Mouse (Mus musculus): Measurements from ENCODE around the gene Gys2. TPM values are rescaled to one million over a fixed set of nuclear protein-coding genes. Genes with fewer than 3 reads are reported as not detected.
"Not testable (repeated sequence)": the region's sequence is repeated elsewhere in the genome, so short reads cannot be mapped to it uniquely, and the experiment has no call there.

Gene Gys2
- polyA plus RNA-seq, 1 experiment from 2014 or later = not detected

- no peak for DNase-seq (ENCODE audit: low spot score)
- peaks cover 73% of the 10 kb centered on the region for H3K36me3 ChIP-seq
- no peak overlapping the region for H3K4me3 ChIP-seq
- H3K9me3 ChIP-seq (replicated peaks) = no peaks in the 10 kb centered on the region
- H3K27me3 ChIP-seq (ENCODE audit: low read depth, poor library complexity, severe bottlenecking) = no peaks in the 10 kb centered on the region
- no peak overlapping the region for H3K27ac ChIP-seq
- WGBS = 93% methylated on average over 10 of the region's 10 CpGs
- H3K4me1 ChIP-seq = peaks cover 24% of the 10 kb centered on the region
Measured at GRCm38 (mm10) chr6:142502519-142503125, 29.7 kb upstream of the Gys2 start.

- not testable (repeated sequence) for H3K27ac ChIP-seq; H3K9me3 ChIP-seq (replicated peaks); DNase-seq (ENCODE audit: low spot score); H3K27me3 ChIP-seq (ENCODE audit: low read depth, poor library complexity, severe bottlenecking); H3K4me1 ChIP-seq; H3K4me3 ChIP-seq
- 93% methylated on average over 6 of the region's 6 CpGs for WGBS
- H3K36me3 ChIP-seq = peaks cover 90% of the 10 kb centered on the region
Measured at GRCm38 (mm10) chr6:142490114-142490513, 17.2 kb upstream of the Gys2 start.

GRCm38 (mm10) chr6:142487638-142488037 is 14.7 kb upstream of the Gys2 start:
- 92% methylated on average over 9 of the region's 9 CpGs for WGBS
- H3K36me3 ChIP-seq = peaks cover 72% of the 10 kb centered on the region
- H3K4me1 ChIP-seq = no peaks in the 10 kb centered on the region
- H3K27ac ChIP-seq = no peak overlapping the region
- no peaks in the 10 kb centered on the region for H3K9me3 ChIP-seq (replicated peaks)
- no peak for DNase-seq (ENCODE audit: low spot score)
- H3K27me3 ChIP-seq (ENCODE audit: low read depth, poor library complexity, severe bottlenecking) = no peaks in the 10 kb centered on the region
- H3K4me3 ChIP-seq = no peak overlapping the region

GRCm38 (mm10) chr6:142485478-142486123 is 12.7 kb upstream of the Gys2 start:
- WGBS = 87% methylated on average over 4 of the region's 4 CpGs
- Histone ChIP-seq H3K36me3 (peaks cover 52% of the 10 kb centered on the region), H3K4me1 (no peaks in the 10 kb centered on the region), H3K27me3 (ENCODE audit: low read depth, poor library complexity, severe bottlenecking) (no peaks in the 10 kb centered on the region), H3K27ac (no peak overlapping the region), H3K4me3 (no peak overlapping the region), H3K9me3 (replicated peaks) (no peaks in the 10 kb centered on the region)
- DNase-seq (ENCODE audit: low spot score) = no peak

- Histone ChIP-seq H3K36me3 (no peaks in the 10 kb centered on the region), H3K4me3 (no peak overlapping the region), H3K4me1 (no peaks in the 10 kb centered on the region), H3K27me3 (ENCODE audit: low read depth, poor library complexity, severe bottlenecking) (no peaks in the 10 kb centered on the region), H3K27ac (no peak overlapping the region), H3K9me3 (replicated peaks) (no peaks in the 10 kb centered on the region)
- WGBS = 82% methylated on average over 7 of the region's 7 CpGs
- no peak for DNase-seq (ENCODE audit: low spot score)
Measured at GRCm38 (mm10) chr6:142477239-142477638, 4.3 kb upstream of the Gys2 start.

GRCm38 (mm10) chr6:142471141-142471540 is 1.8 kb downstream of the Gys2 start:
- no peaks in the 10 kb centered on the region for H3K27me3 ChIP-seq (ENCODE audit: low read depth, poor library complexity, severe bottlenecking)
- no peaks in the 10 kb centered on the region for H3K36me3 ChIP-seq
- H3K4me1 ChIP-seq = no peaks in the 10 kb centered on the region; the same call in 1 of the 2 replicates
- H3K27ac ChIP-seq = no peak overlapping the region
- WGBS = 90% methylated on average over 8 of the region's 8 CpGs
- DNase-seq (ENCODE audit: low spot score) = no peak
- H3K4me3 ChIP-seq = no peak overlapping the region
- no peaks in the 10 kb centered on the region for H3K9me3 ChIP-seq (replicated peaks)

GRCm38 (mm10) chr6:142469602-142470001 is 3.3 kb downstream of the Gys2 start:
- H3K27ac ChIP-seq = no peak overlapping the region
- no peaks in the 10 kb centered on the region for H3K9me3 ChIP-seq (replicated peaks)
- no peaks in the 10 kb centered on the region for H3K36me3 ChIP-seq
- H3K27me3 ChIP-seq (ENCODE audit: low read depth, poor library complexity, severe bottlenecking) = no peaks in the 10 kb centered on the region
- DNase-seq (ENCODE audit: low spot score) = no peak
- WGBS = 61% methylated on average over 4 of the region's 4 CpGs
- no peaks in the 10 kb centered on the region; the same call in 1 of the 2 replicates for H3K4me1 ChIP-seq
- no peak overlapping the region for H3K4me3 ChIP-seq

- 74% methylated on average over 6 of the region's 6 CpGs for WGBS
- Histone ChIP-seq H3K27me3 (ENCODE audit: low read depth, poor library complexity, severe bottlenecking) (no peaks in the 10 kb centered on the region), H3K4me1 (no peaks in the 10 kb centered on the region), H3K4me3 (no peak overlapping the region), H3K27ac (no peak overlapping the region), H3K9me3 (replicated peaks) (no peaks in the 10 kb centered on the region), H3K36me3 (no peaks in the 10 kb centered on the region)
- DNase-seq (ENCODE audit: low spot score) = no peak
Measured at GRCm38 (mm10) chr6:142462194-142462593, 10.7 kb downstream of the Gys2 start.

- H3K4me1 ChIP-seq = no peaks in the 10 kb centered on the region
- no peaks in the 10 kb centered on the region for H3K27me3 ChIP-seq (ENCODE audit: low read depth, poor library complexity, severe bottlenecking)
- no peak overlapping the region for H3K27ac ChIP-seq
- 85% methylated on average over 14 of the region's 14 CpGs for WGBS
- no peak for DNase-seq (ENCODE audit: low spot score)
- H3K4me3 ChIP-seq = no peak overlapping the region
- no peaks in the 10 kb centered on the region for H3K9me3 ChIP-seq (replicated peaks)
- H3K36me3 ChIP-seq = no peaks in the 10 kb centered on the region
Measured at GRCm38 (mm10) chr6:142459017-142459678, 13.8 kb downstream of the Gys2 start.

GRCm38 (mm10) chr6:142458010-142458409 is 14.9 kb downstream of the Gys2 start:
- no peak overlapping the region for H3K27ac ChIP-seq
- no peak for DNase-seq (ENCODE audit: low spot score)
- H3K36me3 ChIP-seq = no peaks in the 10 kb centered on the region
- WGBS = 68% methylated on average over 7 of the region's 7 CpGs
- no peaks in the 10 kb centered on the region for H3K27me3 ChIP-seq (ENCODE audit: low read depth, poor library complexity, severe bottlenecking)
- H3K9me3 ChIP-seq (replicated peaks) = no peaks in the 10 kb centered on the region
- H3K4me1 ChIP-seq = no peaks in the 10 kb centered on the region
- H3K4me3 ChIP-seq = no peak overlapping the region

GRCm38 (mm10) chr6:142455314-142455996 is 17.5 kb downstream of the Gys2 start:
- Histone ChIP-seq H3K36me3 (no peaks in the 10 kb centered on the region), H3K27ac (no peak overlapping the region), H3K27me3 (ENCODE audit: low read depth, poor library complexity, severe bottlenecking) (no peaks in the 10 kb centered on the region), H3K4me3 (no peak overlapping the region), H3K9me3 (replicated peaks) (no peaks in the 10 kb centered on the region), H3K4me1 (no peaks in the 10 kb centered on the region)
- DNase-seq (ENCODE audit: low spot score) = no peak
- 71% methylated on average over 7 of the region's 7 CpGs for WGBS

- WGBS = 81% methylated on average over 2 of the region's 2 CpGs
- Histone ChIP-seq H3K27ac (no peak overlapping the region), H3K36me3 (no peaks in the 10 kb centered on the region), H3K9me3 (replicated peaks) (no peaks in the 10 kb centered on the region), H3K4me3 (no peak overlapping the region), H3K27me3 (ENCODE audit: low read depth, poor library complexity, severe bottlenecking) (no peaks in the 10 kb centered on the region), H3K4me1 (no peaks in the 10 kb centered on the region)
- no peak for DNase-seq (ENCODE audit: low spot score)
Measured at GRCm38 (mm10) chr6:142453311-142453710, 19.6 kb downstream of the Gys2 start.

- H3K36me3 ChIP-seq = no peaks in the 10 kb centered on the region
- no peak for DNase-seq (ENCODE audit: low spot score)
- no peaks in the 10 kb centered on the region for H3K4me1 ChIP-seq
- H3K9me3 ChIP-seq (replicated peaks) = no peaks in the 10 kb centered on the region
- H3K27ac ChIP-seq = no peak overlapping the region
- 87% methylated on average over 12 of the region's 12 CpGs for WGBS
- H3K4me3 ChIP-seq = no peak overlapping the region
- no peaks in the 10 kb centered on the region for H3K27me3 ChIP-seq (ENCODE audit: low read depth, poor library complexity, severe bottlenecking)
Measured at GRCm38 (mm10) chr6:142451381-142451780, 21.5 kb downstream of the Gys2 start.

Measured in limb, embryonic 10.5 days (tissue).